Mouse (Mus musculus): ENCODE measurements at regions not wholly inside any gene's neighbourhood (a gene's known extent, or its start where the extent isn't known, plus 50 kb on each side); places are given as distances from the start of the nearest gene placed in this dataset.
A peak's percentile ranks its signal among the peaks of the same experiment; 100 is the strongest.

GRCm38 (mm10) chr12:50943741-50944521, 295.0 kb upstream of the Prkd1 start:
- peak; percentile 78 for DNase-seq (ENCODE audit: low read depth, low spot score)

GRCm38 (mm10) chr12:50943340-50943739, 294.4 kb upstream of the Prkd1 start:
- DNase-seq (ENCODE audit: low read depth, low spot score), result no peak

- DNase-seq (ENCODE audit: low read depth, low spot score), result no peak
These were observed 286.6 kb upstream of the Prkd1 start for GRCm38 (mm10) chr12:50935516-50935915.

- DNase-seq (ENCODE audit: low read depth, low spot score), result no peak
These were observed 283.6 kb upstream of the Prkd1 start for GRCm38 (mm10) chr12:50932496-50932895.

GRCm38 (mm10) chr12:50929641-50930040, 280.7 kb upstream of the Prkd1 start:
- DNase-seq (ENCODE audit: low read depth, low spot score), result no peak

- no peak for DNase-seq (ENCODE audit: low read depth, low spot score)
These were observed 277.3 kb upstream of the Prkd1 start for GRCm38 (mm10) chr12:50926234-50926633.

- no peak for DNase-seq (ENCODE audit: low read depth, low spot score)
These were observed 272.8 kb upstream of the Prkd1 start for GRCm38 (mm10) chr12:50921739-50922138.

- no peak for DNase-seq (ENCODE audit: low read depth, low spot score)
These were observed 250.9 kb upstream of the Prkd1 start for GRCm38 (mm10) chr12:50899609-50900447.

- DNase-seq (ENCODE audit: low read depth, low spot score), result no peak
These were observed 248.8 kb upstream of the Prkd1 start for GRCm38 (mm10) chr12:50897606-50898166.

GRCm38 (mm10) chr12:50893604-50894003, 244.7 kb upstream of the Prkd1 start:
- peak; percentile 15 for DNase-seq (ENCODE audit: low read depth, low spot score)

- DNase-seq (ENCODE audit: low read depth, low spot score), result no peak
These were observed 226.9 kb upstream of the Prkd1 start for GRCm38 (mm10) chr12:50875796-50876195.

- DNase-seq (ENCODE audit: low read depth, low spot score), result no peak
These were observed 225.1 kb upstream of the Prkd1 start for GRCm38 (mm10) chr12:50874024-50874398.

- DNase-seq (ENCODE audit: low read depth, low spot score), result peak; percentile 11
These were observed 224.6 kb upstream of the Prkd1 start for GRCm38 (mm10) chr12:50873390-50874023.

- DNase-seq (ENCODE audit: low read depth, low spot score), result no peak
These were observed 202.7 kb upstream of the Prkd1 start for GRCm38 (mm10) chr12:50851644-50852043.

GRCm38 (mm10) chr12:50847976-50848375, 199.1 kb upstream of the Prkd1 start:
- no peak for DNase-seq (ENCODE audit: low read depth, low spot score)

- no peak for DNase-seq (ENCODE audit: low read depth, low spot score)
These were observed 193.8 kb upstream of the Prkd1 start for GRCm38 (mm10) chr12:50842744-50843143.

- no peak for DNase-seq (ENCODE audit: low read depth, low spot score)
These were observed 190.5 kb upstream of the Prkd1 start for GRCm38 (mm10) chr12:50839391-50839790.

GRCm38 (mm10) chr12:50808731-50809281, 159.9 kb upstream of the Prkd1 start:
- no peak for DNase-seq (ENCODE audit: low read depth, low spot score)

GRCm38 (mm10) chr12:50804391-50804790, 155.5 kb upstream of the Prkd1 start:
- peak; percentile 59 for DNase-seq (ENCODE audit: low read depth, low spot score)

GRCm38 (mm10) chr12:50765156-50765940, 116.5 kb upstream of the Prkd1 start:
- DNase-seq (ENCODE audit: low read depth, low spot score), result no peak

GRCm38 (mm10) chr12:50764457-50764856, 115.6 kb upstream of the Prkd1 start:
- DNase-seq (ENCODE audit: low read depth, low spot score), result peak; percentile 74

Measured in telencephalon, adult 2 months (tissue).